Mouse (Mus musculus): ENCODE data around the gene Ddr1. TPM values are rescaled to one million over a fixed set of nuclear protein-coding genes. Genes with fewer than 3 reads are reported as not detected.
"Not testable (repeated sequence)": the region's sequence is repeated elsewhere in the genome, so short reads cannot be mapped to it uniquely, and the experiment has no call there.

Gene Ddr1
- polyA plus RNA-seq, 1 experiment from 2014 or later, result 57.9 TPM

DNA sequence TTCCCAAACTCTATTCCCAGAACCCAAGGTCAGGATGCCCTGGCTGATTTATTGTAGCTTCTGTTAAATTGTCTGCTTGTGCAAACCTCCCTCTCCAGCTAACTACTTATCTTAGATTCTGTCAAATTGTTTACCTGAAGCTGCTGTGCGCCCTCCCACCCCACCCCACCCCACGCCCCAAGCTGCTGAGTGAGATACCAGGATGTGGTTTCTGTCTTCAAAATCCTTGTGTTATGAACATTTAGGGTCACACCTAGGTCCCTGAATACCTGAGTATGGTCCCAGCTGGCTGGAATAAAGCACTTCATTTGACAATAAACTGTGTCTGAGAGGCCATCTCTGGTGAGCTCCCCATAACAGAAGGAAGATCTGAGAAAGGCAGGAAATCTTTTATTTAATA lies 30.1 kb upstream of the Ddr1 start:
- no peaks in the 10 kb centered on the region for H3K9me3 ChIP-seq
- no peak overlapping the region for H3K4me2 ChIP-seq (replicated peaks)
- no peaks in the 10 kb centered on the region for H3K36me3 ChIP-seq
- H3K27ac ChIP-seq, result no peak overlapping the region
- no peak for ATAC-seq (ENCODE audit: low FRiP score, low read depth)
- peaks cover 10% of the 10 kb centered on the region; the same call in 1 of the 2 replicates for H3K4me1 ChIP-seq
- no peak overlapping the region for H3K4me3 ChIP-seq
- H3K9ac ChIP-seq, result no peak overlapping the region
- 80% methylated on average over 2 of the region's 2 CpGs for WGBS
- H3K27me3 ChIP-seq, result peaks cover 8% of the 10 kb centered on the region

DNA sequence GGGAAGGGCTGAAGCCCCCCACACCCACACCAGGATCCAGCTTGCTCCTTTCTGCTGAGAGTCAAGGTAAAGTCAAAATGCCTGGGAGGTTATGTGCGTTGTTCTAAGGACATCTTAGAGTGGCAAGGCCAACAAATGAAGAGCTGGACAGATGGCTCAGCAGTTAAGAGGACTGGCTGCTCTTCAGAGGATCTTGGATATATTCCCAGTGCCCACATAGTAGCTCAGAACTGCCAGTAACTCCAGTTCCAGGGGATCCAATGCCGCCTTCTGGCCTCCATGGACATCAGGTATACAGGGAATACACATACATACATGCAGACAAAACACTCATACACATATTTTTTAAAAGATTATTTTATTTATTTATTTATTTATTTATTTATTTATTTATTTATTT lies 29.0 kb upstream of the Ddr1 start:
- no peaks in the 10 kb centered on the region for H3K27me3 ChIP-seq
- 90% methylated on average over 2 of the region's 2 CpGs for WGBS
- no peak overlapping the region for H3K27ac ChIP-seq
- no peak for ATAC-seq (ENCODE audit: low FRiP score, low read depth)
- H3K9ac ChIP-seq, result no peak overlapping the region
- peaks cover 10% of the 10 kb centered on the region; the same call in 1 of the 2 replicates for H3K4me1 ChIP-seq
- no peak overlapping the region for H3K4me2 ChIP-seq (replicated peaks)
- no peaks in the 10 kb centered on the region for H3K36me3 ChIP-seq
- no peak overlapping the region for H3K4me3 ChIP-seq
- H3K9me3 ChIP-seq, result no peaks in the 10 kb centered on the region

DNA sequence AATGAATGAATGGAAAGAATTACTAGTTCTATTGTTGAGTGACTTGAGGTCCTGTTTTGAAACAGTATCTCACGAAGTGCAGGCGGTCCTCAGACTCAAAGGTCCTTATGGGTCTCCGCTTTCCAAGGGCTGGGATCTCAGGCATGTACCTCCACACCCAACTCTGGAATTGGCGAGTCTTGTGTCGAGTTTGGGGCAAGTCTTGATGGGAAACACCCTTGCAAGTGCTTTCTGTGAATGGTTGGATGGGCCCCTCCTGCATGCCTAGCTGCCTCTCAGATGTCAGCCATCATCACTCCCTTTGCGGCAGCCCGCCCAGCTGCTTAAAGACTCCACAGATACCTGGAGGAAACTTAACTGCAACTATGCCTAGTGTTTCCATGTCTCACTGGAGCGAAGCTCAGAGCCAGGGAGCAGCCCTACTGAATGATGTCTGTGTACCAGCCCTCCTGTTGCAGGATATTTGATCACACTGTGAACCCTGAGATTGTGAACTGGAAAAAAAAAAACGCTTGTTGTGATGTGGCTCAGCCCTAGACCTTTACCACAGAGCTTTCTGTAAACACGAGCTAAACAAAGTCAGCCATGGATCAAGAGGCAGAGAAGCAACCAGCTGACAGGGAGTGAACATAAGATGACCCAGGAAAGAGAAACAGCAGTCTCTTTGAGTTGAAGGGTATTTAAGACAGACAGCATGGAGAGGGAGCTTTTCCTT lies 27.2 kb upstream of the Ddr1 start:
- Histone ChIP-seq H3K4me3 (no peak overlapping the region), H3K36me3 (no peaks in the 10 kb centered on the region), H3K4me2 (replicated peaks) (no peak overlapping the region), H3K9me3 (no peaks in the 10 kb centered on the region), H3K27me3 (peaks cover 17% of the 10 kb centered on the region), H3K27ac (no peak overlapping the region), H3K4me1 (0 out of 2 replicates have a peak, but pooled peaks cover 7% of the 10 kb centered on the region), H3K9ac (no peak overlapping the region)
- 54% methylated on average over 10 of the region's 10 CpGs for WGBS
- ATAC-seq (ENCODE audit: low FRiP score, low read depth), result no peak

DNA sequence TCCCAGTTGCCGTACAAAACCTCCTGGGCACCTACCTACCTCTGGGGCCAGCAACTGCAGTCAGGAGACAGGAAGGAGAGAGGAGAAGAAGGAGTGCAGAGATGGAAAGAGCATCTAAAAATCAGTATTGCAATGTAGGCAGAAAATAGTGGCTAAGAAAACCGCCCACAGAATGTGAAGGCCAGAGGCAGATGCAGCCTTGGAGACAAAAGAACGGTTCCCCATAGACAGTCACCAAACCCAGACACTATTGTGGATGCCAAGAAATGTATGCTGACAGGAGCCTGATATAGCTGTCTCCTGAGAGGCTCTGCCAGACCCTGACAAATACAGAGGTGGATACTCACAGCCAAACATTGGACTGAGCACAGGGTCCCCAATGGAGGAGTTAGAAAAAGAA lies 25.7 kb upstream of the Ddr1 start:
- H3K36me3 ChIP-seq; H3K9me3 ChIP-seq; H3K9ac ChIP-seq; H3K4me3 ChIP-seq; ATAC-seq (ENCODE audit: low FRiP score, low read depth); H3K27ac ChIP-seq; H3K4me1 ChIP-seq; H3K4me2 ChIP-seq (replicated peaks): not testable (repeated sequence)
- 74% methylated on average over 3 of the region's 3 CpGs for WGBS
- peaks cover 18% of the 10 kb centered on the region for H3K27me3 ChIP-seq

DNA sequence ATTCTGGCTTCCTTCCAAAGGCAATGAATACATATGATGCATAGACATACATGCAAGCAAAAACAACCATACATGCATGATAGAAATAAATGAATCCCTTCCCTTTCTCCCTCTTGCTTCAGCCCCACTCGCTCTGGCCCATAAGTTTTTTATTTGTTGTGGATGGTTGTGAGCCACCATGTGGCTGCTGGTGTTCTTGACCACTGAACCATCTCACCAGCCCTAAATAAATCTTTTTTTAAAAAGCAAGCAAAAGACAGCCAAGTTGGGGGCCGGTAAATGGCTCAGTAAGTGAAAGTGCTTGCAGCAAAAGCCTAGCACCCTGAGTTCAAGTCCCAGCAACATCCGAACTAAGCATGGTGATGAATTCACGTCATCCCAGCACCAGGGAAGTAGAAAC lies 24.4 kb upstream of the Ddr1 start:
- no peaks in the 10 kb centered on the region for H3K9me3 ChIP-seq
- H3K27me3 ChIP-seq, result peaks cover 25% of the 10 kb centered on the region
- no peak overlapping the region for H3K4me2 ChIP-seq (replicated peaks)
- peaks cover 6% of the 10 kb centered on the region; the same call in 1 of the 2 replicates for H3K4me1 ChIP-seq
- H3K36me3 ChIP-seq, result no peaks in the 10 kb centered on the region
- no peak overlapping the region for H3K4me3 ChIP-seq
- no peak for ATAC-seq (ENCODE audit: low FRiP score, low read depth)
- WGBS, result 79% methylated on average over 4 of the region's 4 CpGs
- H3K27ac ChIP-seq, result no peak overlapping the region
- no peak overlapping the region for H3K9ac ChIP-seq

DNA sequence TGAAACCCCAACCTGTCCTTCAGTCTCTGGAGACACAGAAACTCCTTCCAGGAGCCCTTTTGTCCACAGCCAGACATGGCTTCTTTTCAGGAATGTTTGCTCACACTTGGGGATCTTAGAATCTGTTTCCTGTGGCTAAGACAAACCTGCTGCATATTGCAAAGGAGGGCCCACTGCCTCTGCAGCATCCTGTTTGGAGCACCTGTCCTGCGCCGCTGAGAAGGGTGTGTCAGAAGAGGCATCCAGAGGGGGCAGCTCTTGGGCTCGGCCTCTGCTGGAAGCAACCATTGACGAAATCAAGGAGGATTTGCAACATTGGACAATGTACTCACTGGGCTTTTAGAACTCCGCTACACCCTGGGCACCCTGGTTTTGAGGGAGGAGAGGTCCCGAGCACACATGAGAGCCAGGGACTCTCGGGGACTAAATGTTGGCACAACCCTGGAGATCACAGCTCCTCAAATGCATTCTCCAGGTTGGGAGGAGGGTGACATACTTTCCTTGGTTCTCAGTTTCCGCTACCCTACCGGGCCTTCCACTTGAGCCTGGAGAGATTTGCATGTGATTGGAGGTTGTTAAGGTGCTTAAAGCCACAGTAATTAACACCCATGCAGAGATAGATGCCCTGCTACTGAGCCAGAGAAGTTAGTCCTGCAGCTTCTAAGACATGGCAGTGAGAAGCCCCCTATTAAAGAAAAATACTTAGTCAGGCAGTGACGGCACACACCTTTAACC lies 23.2 kb upstream of the Ddr1 start:
- H3K4me1 ChIP-seq, result peaks cover 6% of the 10 kb centered on the region; the same call in 1 of the 2 replicates
- no peak overlapping the region for H3K4me3 ChIP-seq
- no peak overlapping the region for H3K9ac ChIP-seq
- H3K9me3 ChIP-seq, result no peaks in the 10 kb centered on the region
- H3K36me3 ChIP-seq, result no peaks in the 10 kb centered on the region
- peaks cover 31% of the 10 kb centered on the region for H3K27me3 ChIP-seq
- no peak for ATAC-seq (ENCODE audit: low FRiP score, low read depth)
- 23% methylated on average over 10 of the region's 10 CpGs for WGBS
- H3K4me2 ChIP-seq (replicated peaks), result no peak overlapping the region
- no peak overlapping the region for H3K27ac ChIP-seq

DNA sequence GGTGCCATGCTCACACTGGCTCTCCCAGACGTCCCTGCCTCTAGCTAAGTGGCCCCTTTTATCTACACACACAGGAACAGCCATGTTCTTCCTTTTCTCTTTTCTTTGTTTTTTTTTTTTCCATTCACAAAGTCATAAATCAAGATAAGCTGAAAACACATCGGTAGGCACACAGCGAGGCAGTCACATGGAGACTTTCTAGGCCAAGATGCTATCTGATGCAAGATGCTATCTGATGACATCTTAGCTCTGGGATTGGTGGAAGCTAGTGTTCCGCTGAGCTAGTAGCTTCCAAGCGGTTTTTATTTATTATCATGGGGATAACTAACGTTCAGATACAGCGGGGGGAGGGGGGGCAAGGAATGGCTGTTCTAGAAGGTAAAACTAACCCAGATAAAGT lies 22.6 kb upstream of the Ddr1 start:
- no peak for ATAC-seq (ENCODE audit: low FRiP score, low read depth)
- H3K27me3 ChIP-seq, result peaks cover 31% of the 10 kb centered on the region
- H3K36me3 ChIP-seq, result no peaks in the 10 kb centered on the region
- 29% methylated on average over 7 of the region's 7 CpGs for WGBS
- no peak overlapping the region for H3K27ac ChIP-seq
- no peak overlapping the region for H3K9ac ChIP-seq
- peaks cover 6% of the 10 kb centered on the region; the same call in 1 of the 2 replicates for H3K4me1 ChIP-seq
- no peak overlapping the region for H3K4me2 ChIP-seq (replicated peaks)
- H3K4me3 ChIP-seq, result no peak overlapping the region
- no peaks in the 10 kb centered on the region for H3K9me3 ChIP-seq

DNA sequence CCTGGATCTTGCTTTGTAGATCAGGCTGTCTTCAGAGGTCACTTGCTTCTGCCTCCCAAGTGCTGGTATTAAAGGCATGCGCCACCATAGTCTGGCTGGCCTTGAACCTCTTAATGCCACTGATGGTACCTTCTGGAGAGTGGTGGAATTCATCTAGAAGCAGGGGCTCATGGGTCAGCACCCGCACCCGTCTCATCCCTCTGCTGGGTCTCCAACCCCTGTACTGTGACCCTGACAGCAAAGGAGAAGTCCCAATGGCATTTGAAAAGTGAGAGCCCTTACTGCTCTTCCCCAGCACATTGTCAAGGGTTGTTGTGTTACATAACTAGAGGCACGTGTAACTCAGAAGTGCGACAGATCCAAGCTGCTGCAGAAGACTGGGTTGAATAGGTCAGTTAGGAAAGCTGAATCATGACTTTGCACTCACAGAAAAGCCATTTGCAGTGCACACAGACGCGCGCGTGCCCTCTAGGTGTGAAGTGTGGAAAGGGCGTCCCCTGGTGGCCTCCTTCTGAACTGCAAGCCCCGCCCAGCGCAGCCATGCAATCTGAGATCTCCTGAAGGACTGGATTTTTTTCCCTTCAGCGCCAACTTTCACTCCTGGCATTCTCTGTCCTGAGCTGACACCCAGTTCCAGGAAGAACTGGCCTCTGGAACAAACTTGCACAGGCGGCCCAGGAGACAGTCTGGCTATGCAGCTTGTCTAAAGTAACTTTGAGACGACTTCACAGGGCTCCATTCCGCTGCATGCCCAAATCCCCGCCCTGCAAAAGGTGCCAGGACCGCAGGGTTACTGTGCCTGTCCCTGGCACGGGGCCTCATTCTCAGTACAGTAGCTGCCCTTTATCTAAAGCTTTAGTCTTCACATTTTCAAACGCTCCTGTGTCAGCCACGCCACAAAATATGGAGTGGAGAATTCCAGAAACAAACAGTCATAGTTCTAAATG lies 21.1 kb upstream of the Ddr1 start:
- H3K4me1 ChIP-seq, result peaks cover 20% of the 10 kb centered on the region
- peaks cover 31% of the 10 kb centered on the region for H3K27me3 ChIP-seq
- H3K4me3 ChIP-seq, result peak overlapping the region; percentile 17; the same call in 1 of the 2 replicates
- no peaks in the 10 kb centered on the region for H3K36me3 ChIP-seq
- H3K4me2 ChIP-seq (replicated peaks), result peak overlapping the region; percentile 49
- 32% methylated on average over 21 of the region's 21 CpGs for WGBS
- H3K9me3 ChIP-seq, result no peaks in the 10 kb centered on the region
- ATAC-seq (ENCODE audit: low FRiP score, low read depth), result peak; percentile 74
- H3K9ac ChIP-seq, result peak overlapping the region; percentile 43; the same call in 1 of the 2 replicates
- no peak overlapping the region for H3K27ac ChIP-seq

DNA sequence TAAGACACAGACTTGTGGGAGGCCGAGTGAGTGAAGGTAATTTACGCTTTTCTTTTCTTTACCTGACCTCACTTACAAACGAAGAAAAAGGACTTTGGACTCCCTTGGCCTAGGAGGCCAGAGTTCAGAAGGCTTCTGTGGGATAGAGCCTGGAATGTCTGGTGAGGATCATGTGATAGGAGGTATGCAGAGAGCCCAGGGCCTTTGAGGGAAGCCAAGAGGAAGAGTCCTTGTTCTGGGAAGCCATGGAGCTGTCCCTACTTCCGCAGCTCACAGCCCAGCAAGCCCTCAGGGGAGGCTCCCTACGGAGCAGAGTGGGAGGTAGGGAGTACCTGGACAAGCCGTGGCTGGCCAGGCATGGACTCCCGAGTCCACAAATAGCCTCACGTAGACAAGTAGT lies 17.3 kb upstream of the Ddr1 start:
- peaks cover 14% of the 10 kb centered on the region for H3K27me3 ChIP-seq
- H3K9me3 ChIP-seq, result no peaks in the 10 kb centered on the region
- no peak overlapping the region for H3K4me2 ChIP-seq (replicated peaks)
- H3K36me3 ChIP-seq, result no peaks in the 10 kb centered on the region
- H3K27ac ChIP-seq, result no peak overlapping the region; the same call in 1 of the 2 replicates
- H3K4me3 ChIP-seq, result no peak overlapping the region
- peaks cover 31% of the 10 kb centered on the region for H3K4me1 ChIP-seq
- 67% methylated on average over 8 of the region's 8 CpGs for WGBS
- peak overlapping the region; percentile 39; the same call in 1 of the 2 replicates for H3K9ac ChIP-seq
- no peak for ATAC-seq (ENCODE audit: low FRiP score, low read depth)

DNA sequence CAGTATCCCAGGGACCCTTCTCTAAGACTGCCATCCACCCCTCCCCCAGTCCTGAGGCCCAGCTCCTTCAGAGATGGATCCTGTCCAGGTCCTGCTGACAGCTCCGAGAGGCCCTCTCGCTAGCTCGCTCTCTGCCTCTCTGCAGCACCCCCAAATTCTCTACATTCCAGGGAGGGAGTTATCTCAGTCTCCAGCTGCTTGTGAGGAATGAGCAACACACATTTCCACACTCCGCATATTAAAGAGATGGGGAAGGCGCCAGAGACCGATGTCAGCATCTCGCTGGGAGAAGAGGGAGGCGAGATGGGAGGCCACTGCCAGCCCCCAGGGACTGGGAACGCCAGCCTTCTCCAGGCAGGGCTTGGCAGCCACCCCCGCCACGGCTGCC lies 15.9 kb upstream of the Ddr1 start:
- Histone ChIP-seq H3K27ac (0 out of 2 replicates have a peak overlapping the region, but pooled peaks have one; percentile 52), H3K4me1 (peaks cover 26% of the 10 kb centered on the region), H3K4me2 (replicated peaks) (peak overlapping the region; percentile 51), H3K4me3 (0 out of 2 replicates have a peak overlapping the region, but pooled peaks have one; percentile 2), H3K9ac (no peak overlapping the region; the same call in 1 of the 2 replicates), H3K9me3 (no peaks in the 10 kb centered on the region), H3K27me3 (peaks cover 12% of the 10 kb centered on the region), H3K36me3 (no peaks in the 10 kb centered on the region)
- 8% methylated on average over 11 of the region's 11 CpGs for WGBS
- peak; percentile 84 for ATAC-seq (ENCODE audit: low FRiP score, low read depth)

DNA sequence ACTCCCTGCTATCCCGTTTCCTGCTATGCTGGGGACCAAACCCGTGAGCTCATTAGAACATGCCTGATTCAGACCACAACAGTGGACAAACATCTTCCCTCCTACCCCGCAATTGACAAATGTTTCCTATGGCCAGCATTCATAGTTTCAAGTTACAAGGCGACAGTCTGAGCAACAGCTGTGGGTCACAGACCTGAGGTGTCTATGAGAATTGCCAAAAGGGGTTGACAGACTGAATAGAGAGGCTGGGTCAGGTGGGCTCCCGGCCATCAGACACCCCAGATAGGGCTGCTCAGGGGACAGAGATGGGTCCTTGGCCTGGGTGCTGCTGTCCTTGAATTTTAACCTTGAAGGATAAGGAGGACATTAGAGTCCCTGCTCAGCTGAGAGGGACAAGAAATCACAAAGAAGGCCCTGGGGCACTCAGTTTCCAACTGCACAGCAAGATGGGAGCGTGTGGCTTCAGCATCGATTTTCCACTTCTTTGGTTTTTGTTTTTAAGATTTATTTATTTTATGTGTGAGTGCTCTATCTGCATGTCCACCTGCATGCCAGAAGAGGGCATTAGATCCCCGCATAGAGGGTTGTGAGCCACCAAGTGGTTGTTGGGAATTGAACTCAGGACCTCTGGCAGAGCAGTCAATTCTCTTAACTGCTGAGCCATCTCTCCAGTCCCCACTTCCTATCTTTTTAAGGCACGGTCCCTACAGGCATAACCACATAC lies 15.4 kb upstream of the Ddr1 start:
- Histone ChIP-seq H3K27me3 (peaks cover 12% of the 10 kb centered on the region), H3K4me3 (no peak overlapping the region), H3K9me3 (no peaks in the 10 kb centered on the region), H3K9ac (no peak overlapping the region), H3K4me2 (replicated peaks) (peak overlapping the region; percentile 51), H3K4me1 (peaks cover 25% of the 10 kb centered on the region), H3K27ac (0 out of 2 replicates have a peak overlapping the region, but pooled peaks have one; percentile 52), H3K36me3 (no peaks in the 10 kb centered on the region)
- 39% methylated on average over 9 of the region's 9 CpGs for WGBS
- 0 out of 2 replicates have a peak, but pooled peaks have one; percentile 38 for ATAC-seq (ENCODE audit: low FRiP score, low read depth)
